Mouse (Mus musculus) cerebellum, adult 9-10 months (tissue): ENCODE measurements around the gene Ephb1.

Experiments used
- DNase-seq: peaks from one replicate; pipeline ENCODE4 v3.0.0; 2022

Ephb1 gene

DNA sequence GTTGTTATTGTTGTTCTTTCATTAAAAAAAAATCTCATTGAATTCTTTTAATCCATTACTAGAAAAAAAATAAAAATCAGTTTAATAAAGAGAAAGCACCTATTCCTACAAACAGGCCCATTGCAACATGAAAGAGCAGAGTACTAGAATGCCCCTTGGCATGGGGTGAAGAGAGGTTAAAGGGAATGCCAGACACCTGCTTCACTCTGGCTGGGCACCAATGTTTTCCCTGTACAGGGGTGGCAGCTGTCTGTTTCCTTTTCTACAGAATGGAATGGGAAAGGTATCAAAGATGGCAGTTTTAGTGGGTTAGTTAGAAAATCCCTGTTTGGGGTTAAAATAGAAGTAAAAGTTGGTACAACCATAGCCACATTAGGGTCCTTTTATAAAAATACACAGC, 224.0 kb downstream of the Ephb1 start:
- no peak for DNase-seq

DNA sequence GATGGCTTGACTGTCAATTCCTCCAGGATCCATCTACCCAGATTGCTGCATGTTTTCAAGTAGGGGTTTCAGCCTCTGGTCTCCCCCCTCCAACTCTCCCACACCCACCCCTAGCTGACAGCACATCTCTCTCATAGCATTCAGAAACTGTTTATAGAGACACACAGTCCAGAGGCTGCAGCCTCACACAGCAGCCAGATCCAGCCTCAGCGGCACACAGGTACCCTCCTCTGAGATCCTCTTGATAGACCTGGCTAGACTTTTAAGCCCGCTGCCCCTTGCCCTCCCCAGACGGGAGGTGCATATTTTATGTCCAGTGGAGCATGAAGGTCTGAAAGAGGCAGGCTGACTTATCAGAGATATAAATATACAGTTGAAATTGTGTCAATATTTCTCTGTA, 228.0 kb downstream of the Ephb1 start:
- no peak for DNase-seq

DNA sequence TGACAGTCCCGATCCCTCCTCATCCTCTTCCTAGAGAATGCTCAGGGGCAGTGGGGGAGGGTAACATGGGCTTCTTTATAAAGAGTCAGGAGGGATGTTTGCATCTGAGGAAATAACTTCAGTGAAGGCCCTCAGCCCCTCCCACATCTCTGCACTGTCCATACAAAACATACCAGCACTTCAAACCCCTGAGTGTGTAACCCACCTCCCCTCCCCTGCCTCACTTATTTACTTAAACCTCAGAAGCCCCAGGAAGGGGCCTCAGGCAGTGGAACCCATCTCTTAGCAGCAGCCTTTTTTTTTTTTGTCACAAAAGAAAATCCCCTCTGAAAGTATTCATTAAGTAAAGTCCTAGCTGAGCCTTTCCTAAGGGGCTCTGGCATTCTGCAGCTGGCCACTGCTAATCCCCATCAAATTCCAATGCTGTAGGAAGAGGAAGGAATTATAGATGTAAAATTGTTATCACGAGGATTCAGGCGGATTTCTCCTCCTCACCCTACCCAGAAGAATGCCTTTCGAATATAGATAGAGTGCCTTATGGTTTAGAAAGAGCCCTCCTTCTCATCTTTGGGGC, 231.5 kb downstream of the Ephb1 start:
- DNase-seq, result no peak

DNA sequence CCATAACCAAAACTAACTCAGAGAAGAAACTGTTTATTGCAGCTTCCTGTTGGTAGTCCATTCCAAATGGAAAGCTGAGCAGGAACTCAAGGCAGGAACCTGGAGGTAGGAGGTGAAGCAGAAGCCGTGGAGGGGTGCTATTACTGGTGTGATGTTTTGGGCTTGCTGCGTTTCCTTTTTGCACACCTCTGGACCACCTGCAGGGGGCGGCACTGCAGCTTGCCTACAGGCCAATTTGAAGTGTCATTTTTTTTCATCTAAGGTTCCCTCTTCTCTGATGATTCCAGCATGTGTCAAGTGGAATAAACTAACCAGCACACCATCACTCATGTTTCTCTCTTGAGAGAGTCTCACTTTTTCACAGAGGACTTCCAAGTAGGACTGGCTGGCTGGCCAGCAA, 235.1 kb downstream of the Ephb1 start:
- no peak for DNase-seq

DNA sequence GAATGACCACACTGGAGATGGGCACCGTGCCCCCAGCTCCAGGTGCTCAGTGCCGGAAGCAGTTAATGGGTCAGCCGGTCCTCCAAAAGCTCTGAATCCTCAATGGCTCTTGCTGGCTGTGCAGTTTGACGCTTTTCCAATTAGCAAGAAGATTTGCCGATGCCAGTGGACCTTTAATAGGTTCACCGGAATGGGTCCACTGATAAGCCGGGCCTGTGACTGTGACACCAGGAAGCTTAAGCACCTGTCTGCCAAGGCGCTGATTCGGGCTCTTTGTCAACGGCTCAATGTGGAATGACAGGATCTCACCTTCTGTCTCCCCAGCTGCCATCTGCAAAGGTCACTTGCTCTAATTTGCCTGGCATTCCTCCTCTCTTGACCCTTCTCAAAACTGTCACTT, 239.2 kb downstream of the Ephb1 start:
- peak; percentile 88 for DNase-seq

DNA sequence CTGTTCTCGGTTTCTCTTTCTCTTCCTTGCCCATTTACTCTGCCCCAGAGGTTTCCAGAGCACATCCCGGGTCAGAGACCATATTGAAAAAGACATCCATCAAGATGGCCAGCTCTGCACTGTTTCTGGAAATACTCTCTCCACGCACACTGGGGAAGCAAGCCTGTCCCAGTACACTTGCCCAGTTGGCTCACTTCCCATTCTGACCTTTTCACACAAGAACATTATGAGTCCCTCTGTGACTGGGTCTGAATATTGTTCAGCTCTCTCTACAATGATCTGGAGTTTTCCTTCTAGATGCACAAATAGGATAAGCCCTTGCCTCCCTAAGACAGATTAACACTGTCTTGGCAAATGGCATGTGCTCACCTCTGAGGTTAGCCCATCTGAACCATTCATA, 243.0 kb downstream of the Ephb1 start:
- DNase-seq, result peak; percentile 58

DNA sequence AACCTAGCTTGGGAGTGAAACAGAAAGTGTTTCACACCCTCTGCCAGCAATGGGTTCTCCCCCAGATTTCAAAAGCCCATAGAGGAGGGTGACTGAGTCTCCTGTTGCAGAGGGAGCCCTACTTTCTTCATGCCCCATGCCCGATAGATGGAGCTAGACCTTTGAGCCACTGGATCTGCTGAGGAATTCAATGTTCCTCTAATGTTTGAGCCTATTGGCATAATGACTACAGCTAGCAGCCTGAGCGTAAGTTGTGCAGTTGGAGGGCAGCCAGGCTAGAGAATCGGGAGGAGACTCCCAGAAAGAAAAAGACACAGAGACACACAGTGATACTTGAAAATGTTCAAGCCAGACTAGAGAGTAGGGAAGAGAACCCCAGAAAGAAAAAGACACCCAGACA, 246.5 kb downstream of the Ephb1 start:
- no peak for DNase-seq

DNA sequence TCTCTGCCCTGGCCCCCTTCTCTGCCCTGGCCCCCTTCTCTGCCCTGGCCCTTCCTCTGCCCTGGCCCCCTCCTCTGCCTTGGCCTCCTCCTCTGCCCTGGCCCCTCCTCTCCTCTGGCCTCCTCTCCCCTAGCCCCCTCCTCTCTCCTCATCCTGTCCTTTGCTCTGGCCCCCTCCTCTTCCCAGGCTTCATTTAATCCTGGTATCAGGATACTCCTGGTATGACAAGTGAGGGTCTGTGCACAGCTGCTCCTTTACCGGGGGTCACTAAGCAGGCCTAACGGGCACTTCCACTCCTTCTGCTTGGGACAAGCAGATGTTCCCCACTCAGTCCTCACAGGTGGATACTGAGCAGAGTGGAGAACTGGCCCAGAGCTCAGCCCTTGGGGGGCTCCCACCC, 247.3 kb downstream of the Ephb1 start:
- DNase-seq, result no peak

DNA sequence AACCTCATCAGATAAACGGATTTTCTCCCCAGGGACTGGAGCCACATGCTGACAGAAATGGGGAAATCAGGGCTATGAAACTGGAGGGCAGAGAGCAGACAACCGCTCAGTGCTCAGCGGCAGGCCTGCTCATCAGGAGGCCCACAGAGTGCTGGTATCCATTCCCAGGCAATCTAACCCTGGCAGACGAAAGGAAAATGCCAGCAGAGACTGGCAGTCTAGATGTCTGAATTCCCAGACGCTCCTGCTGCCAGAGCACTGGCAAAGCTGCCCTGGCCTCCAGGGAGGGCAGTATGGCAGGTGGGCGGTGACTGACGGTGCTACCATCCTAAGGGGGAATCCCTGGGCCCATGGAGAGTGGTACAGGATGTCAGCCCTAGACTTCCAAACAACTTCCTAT, 257.7 kb downstream of the Ephb1 start:
- peak; percentile 36 for DNase-seq

DNA sequence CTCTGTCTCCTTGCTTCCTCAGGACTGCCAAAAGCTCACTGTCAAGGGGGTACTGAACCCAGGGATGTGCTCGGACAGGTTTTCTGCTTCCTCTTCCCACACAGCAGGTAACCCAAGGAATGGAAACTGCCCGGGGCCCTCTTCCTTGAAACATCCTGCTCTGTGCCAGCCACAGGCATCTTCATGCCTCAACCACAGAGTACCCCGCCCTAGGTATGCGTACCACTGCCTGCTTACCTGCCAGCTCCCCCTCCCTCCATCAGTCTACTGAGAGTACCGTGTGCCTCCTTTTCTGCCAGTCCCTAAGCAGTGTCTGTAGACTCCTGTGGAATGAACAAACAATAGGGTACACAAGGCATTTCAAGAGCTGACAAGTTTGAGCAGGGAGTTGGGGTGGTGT, 265.9 kb downstream of the Ephb1 start:
- no peak for DNase-seq

DNA sequence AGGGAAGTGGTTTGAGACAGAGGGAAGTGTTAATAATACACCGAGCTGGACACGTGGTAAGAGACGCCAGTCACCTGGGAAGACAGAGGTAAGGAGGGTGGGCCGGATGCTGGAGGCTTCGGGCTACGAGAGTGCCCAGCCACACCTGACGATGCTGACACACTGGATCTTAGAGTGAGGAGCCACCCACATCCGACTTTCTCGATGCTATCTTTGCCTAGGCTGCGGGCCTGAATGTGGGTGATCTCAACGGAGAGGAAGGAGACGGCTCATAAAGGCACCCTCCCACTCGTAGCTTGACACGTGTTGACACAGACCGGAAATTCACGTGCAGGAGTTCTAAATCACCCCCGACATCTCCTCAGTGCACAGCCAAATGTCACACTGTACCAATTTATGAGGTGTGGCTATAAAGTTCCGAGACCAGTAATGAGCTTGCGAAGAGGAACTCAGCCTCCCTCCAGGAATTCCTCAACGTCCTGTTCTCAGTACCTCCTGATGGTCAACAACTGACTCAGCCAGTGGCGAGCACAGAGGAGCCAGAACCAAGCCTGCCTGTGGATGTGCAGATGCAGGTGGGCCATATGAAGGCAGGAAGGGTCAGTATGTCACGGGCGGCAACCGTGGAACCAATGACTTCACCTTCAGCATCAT, 268.3 kb downstream of the Ephb1 start:
- no peak for DNase-seq

DNA sequence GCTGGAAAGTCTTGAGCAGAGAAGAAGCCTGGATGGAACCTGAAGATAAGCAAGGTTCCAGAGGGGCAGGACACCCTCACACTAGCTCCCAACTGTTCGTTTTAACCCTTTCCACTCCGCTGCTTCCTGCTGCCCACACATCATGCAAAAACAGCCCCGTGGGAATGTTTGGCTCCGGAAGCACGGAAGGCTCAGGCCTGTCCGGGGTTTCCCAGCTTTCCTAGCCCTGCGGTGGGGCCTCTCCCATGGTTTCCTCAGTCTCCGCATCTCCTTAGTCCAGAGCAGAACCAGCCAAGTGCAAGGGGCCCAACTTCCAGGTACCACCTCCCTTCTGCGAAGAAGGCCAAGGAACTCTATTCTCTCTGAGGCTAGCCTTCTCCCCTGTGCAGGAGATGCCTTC, 269.0 kb downstream of the Ephb1 start:
- no peak for DNase-seq

DNA sequence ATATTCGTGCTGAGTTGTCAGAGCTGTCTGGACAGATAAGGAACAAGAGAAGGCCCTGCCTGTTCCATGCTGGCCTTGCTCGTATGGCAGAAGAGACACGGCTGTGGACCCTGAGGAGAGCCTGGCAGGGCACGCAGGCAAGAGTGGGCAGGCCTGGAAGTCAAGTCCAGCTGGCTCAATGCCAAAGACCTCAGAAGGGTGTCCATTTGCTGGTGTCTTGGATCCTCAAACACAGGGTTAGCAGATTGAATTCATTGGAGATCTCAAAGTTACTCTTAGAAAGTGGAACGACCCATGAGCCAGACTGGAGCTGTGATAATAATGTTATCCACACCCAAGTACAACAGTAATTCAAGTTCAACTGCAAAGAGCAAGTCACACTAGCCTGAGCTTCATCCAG, 273.6 kb downstream of the Ephb1 start:
- DNase-seq, result peak; percentile 53

DNA sequence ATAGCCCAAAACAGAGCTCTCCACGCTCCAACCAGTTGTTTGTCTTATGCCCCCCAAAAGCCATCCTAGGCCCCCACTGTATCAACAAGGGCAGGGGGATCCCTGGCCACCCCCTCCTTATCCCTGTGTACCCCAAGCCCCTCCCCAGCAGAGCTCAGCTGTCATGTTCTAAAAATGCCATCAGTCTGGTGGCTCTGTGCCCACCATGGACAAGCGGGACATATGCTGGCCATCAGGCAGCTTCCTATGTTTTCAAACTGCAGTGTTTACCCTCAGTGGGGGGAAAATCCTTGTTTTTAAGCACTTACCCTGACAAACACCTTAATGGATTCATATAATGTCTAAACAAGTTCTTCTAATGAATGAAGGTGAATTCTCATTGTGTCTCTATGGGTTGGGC, 275.3 kb downstream of the Ephb1 start:
- peak; percentile 32 for DNase-seq

DNA sequence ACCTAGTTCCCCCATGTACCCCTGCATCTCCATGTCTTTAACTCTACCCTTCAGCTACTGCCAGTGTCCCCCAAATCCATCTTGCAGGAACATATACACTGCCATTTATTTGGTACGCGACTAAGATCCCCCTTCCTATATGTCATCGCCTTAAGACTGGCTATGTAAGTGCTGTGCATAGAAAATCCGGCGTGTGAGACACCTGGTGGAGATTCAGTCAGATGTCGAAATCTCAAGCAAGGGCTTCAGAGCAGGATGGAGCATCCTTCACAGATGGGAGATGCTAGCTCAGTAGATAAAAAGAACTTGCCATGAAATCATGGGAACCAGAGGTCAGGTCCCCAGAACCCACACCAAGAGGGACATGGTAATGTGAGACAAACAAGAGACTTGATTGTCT, 276.3 kb downstream of the Ephb1 start:
- DNase-seq, result no peak

DNA sequence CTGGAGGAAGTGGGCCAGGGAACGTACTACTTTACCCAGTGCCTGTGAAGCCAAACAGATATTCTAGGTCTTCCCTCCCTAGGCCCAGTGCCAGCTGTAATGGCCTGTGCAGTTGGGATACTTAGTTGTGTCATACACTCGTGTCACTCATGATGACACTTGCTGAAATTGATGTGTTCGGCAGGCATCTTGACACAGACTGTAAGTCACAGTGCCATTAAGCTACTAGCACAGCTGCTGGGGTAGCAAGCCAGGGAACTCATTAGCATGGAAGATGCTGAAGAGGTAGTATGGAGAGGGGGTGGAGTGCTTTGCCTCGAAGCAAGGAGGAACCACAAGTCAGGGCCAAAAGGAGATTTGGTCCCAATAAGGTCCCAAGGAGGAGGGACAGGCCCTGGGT, 279.0 kb downstream of the Ephb1 start:
- DNase-seq, result no peak

DNA sequence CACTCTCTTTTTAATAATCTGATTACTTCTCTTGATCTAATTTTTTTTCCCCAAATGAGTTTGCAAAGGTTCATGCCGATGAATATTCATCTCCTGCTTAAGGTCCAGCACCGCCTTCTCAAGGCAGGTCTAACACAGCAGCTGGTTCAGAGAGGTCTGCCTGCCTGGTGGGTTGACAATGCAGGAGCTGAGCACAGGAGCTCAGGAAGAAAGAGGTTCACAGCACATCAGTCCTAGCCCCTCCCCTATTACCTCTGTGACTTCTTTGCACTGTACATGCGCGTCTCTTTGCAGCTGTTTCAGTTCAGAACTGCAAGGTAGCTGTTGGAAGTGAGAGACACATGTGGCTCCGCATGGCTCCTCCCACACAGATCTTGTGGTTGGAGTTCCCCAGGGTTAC, 281.1 kb downstream of the Ephb1 start:
- DNase-seq, result no peak

DNA sequence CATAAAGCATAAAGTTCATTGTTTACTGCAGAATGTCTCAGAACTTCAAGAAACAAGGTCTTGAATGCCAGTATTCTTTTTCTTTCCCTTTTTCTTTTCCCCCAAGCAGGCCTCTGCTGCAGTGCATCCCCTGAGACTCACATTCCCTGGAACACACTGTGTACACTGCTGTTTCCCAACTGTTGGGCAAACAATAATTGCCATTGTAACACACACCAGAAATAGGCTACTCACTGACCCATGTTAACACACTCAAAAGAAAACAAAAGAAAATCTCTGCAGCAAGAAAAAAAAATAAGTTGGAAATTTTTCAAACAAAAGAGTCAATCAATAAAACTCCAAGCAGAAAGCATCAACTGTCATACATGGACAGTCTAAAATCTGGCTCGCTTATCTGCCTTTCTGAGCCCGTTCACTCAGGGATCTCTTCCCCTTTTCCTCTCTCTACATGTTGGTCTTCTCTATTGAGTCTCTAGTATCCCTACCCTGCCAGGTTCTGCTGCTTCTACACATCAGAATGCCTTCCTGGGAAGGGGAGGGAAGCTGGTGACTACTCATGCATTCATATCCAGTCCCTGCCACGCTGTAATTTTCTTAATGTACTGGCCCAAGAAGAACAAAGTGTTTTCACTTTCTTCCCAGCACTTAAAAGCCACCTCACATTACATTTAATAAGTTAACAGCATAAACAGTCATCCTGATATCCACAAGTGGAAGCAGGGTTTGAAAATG, 285.2 kb downstream of the Ephb1 start:
- DNase-seq, result no peak

DNA sequence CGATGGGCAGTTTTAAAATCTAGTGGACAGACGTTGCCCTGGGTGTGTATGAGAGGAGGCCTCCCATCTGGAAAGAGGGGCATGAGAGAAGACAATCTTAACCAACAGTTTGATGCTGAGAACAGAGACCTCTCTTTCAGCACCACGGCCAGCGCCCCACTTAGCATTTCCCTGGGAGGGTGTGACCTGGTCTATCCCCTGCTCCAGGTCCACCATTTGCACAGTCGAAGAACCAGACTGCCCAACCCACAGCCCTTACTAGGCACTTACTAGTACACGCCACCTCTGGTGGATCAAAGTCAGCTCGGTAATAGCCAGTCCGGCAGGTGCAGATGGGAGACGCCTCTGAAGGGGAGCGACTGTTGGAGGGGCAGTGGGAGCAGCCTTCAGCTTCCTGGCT, 287.9 kb downstream of the Ephb1 start:
- no peak for DNase-seq

DNA sequence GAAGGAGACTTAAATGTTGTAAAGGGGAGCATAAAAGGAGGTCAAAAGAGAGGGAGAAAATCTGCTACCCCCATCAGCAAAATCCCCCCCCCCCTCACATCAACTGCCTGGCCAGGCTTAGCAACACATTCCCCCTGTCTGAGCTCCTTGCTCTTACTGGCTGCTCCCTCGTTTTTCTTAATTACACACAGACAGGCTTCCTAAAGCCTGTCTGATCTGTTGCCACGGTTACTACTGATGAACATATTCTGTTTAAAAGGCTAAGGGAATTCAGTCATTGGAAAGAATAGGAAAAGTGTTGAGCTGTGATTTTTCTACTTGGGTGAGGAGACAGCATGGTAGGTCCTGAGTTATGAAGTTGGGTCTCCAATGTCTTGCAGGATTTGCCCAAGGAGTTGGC, 308.6 kb downstream of the Ephb1 start:
- no peak for DNase-seq

DNA sequence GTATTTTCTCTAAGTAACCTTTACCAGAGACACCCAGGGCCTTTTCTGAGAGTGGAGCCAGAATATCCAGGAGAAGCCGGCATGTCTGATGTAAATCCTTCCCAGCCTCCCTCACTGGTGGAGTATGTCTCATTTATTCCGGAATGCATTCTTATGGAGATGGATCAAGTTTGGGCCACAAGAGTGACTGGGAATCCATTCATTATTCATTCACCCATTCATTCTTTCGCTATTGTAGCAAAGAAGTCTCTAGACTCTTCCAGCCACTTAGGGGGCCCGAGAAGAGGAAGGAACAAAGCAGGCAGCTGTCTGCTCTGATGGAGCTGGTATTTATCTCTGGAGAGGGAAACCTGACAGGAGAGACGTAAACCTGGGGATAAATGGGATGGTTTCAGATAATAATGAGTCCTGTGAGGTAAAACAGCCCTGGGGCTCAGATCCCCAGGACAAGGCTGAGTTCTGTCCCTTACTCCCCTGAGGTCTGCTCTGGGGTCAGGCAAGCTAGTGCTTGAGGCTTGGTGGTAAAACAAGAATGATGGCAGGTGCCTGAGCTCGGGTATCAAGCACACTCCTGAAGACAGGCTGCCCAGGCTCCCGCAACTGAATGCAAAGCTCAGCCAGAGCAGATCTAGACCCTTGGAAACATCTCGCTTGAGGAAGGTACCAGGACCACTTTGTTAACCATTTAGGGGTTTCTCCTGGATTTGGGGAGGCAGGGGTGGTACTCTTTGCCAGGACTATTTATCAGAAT, 309.2 kb downstream of the Ephb1 start:
- DNase-seq, result no peak

DNA sequence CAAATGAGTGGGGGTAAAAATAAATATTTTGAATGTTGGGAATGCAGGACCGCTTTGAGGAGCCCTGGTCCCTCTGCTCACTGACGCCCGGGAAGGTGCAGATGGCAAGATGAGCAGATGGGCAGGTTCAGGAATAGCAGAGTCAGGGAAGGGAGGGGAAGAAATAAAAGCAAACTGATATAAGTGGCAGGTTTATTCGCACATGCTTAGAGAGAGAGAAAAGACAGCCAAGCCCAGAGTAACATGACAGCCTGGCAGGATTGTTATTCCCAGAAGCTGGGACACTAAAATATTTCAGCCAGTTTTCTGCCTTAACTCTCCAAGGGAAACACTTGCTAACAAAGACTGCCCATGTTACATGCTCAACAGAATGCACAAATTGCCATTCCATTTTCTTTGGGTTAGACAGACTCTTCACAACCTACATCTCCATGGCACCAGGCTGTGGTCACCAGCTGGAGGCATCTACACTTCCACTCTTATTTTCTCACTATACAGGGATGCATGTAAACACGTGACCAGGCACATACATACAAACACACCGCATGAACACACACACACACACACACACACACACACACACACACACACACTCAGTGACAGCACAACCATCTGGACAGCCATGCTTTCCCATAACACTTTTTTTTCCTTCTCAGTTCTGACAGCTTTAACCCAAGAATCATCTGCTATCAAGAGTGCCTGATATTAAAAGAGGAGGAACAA, 315.3 kb downstream of the Ephb1 start:
- peak; percentile 39 for DNase-seq

DNA sequence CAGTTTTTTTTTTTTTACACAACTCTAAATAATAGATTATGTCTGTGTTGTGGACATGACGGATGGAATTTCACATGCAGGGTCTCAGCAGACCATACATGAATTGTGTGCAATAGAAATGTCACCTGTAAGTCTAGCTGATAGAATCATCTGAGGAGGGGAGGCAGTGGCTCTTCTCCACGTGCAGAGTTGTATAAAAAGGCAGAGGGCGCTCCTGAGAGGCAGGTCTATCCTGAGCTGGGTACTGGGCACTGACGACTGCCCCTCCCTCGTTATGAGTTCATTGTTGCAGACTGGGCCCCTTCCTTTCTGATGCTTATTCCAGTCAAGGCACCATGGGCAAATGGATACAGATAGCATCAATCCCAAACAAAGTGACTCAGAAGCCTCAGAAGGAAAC, 318.4 kb downstream of the Ephb1 start:
- no peak for DNase-seq
